Mouse (Mus musculus) spleen, adult 12 weeks (tissue): Measurements from ENCODE around the gene Gdi2.

Source experiments
- DNase-seq: peaks from one replicate; pipeline ENCODE4 v3.0.0; 2022; ENCODE audit warnings: low spot score

Gdi2 gene

GRCm38 (mm10) chr13:3547410-3547809, 9.5 kb downstream of the Gdi2 start:
- no peak for DNase-seq

- no peak for DNase-seq
These were observed 10.0 kb downstream of the Gdi2 start for GRCm38 (mm10) chr13:3547856-3548255.

DNA sequence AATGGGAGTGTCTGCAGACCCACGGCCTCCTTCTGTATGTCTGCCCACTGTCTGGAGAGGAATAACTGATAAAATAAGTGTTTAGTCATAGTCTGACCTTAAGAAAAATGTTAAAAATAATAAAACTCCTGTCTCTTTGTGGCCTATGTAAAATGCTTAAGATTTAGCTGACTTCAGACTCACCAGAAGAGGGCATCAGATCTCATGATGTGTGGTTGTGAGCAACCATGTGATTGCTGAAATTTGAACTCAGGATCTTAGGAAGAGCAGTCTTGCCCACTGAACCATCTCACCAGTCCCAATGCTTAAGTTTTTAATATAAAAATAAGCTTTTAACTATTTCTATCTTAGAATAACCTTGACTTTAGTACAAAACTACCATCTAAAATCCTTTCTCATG, 25.3 kb downstream of the Gdi2 start:
- no peak for DNase-seq

GRCm38 (mm10) chr13:3563953-3564352, 26.1 kb downstream of the Gdi2 start:
- no peak for DNase-seq

DNA sequence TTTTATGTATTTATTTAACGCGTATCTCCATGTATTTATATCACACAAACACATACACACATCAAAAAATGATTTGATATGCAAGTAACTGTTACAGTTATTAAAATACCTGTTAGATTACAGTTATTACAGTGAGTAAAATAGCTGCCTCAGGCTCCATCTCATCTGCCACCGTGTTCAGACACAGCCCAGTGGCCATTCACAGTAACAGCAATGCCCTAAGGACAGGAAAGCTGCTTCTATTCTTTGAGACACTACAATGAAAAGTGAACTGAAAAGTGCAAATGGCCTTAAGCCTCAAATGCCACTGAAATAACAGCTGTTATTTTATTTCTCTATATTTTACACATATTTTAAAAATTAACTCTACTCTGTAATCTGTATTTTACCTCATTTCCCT, 52.9 kb downstream of the Gdi2 start:
- DNase-seq, result no peak

DNA sequence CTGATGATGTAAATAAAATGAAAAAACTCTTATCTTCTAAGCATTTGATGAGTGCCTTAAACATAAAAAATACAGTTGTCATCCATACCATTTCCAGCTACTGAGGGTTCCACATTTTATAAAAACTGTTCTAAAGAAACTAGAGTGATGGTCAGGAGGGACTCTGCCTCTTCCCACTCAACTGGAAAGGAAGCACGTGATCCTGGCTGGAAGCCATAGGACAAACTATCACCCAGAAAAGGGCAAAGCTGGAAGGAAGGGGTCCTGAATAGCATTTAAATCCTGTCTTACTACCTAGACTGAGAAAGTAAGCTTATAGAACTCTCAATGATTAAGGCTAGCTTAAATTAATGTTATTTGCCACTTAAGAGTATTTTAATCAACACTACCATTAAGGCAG, 56.4 kb downstream of the Gdi2 start:
- no peak for DNase-seq

GRCm38 (mm10) chr13:3596232-3596631, 58.4 kb downstream of the Gdi2 start:
- DNase-seq, result no peak

DNA sequence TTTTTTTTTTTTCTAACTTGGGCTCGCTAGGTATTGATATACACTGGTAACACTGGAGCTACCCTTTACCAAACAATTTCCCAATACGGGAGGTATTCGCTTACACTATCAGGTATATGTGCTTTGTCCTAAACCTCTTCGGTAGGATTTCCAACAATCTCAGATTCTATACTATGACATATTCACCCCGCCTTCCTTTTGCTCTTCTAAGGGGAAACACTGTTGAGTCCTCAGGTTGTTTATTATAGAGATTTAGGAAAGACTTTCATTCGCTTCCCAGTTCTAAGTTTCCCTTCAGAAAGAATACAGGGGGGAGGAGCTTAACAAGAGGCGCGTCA, 71.9 kb downstream of the Gdi2 start:
- no peak for DNase-seq

- DNase-seq, result peak; percentile 42
These were observed 72.4 kb downstream of the Gdi2 start for GRCm38 (mm10) chr13:3610118-3610794.

- peak; percentile 87 for DNase-seq
These were observed 73.1 kb downstream of the Gdi2 start, which contains the start of gene Fam208b for GRCm38 (mm10) chr13:3610795-3611438. Gene Fam208b, minus strand, starts transcription at chr13:3611108.
